Mouse (Mus musculus): ENCODE measurements around the gene Clstn1.
A peak's percentile ranks its signal among the peaks of the same experiment; 100 is the strongest.
"Not testable (repeated sequence)": the region's sequence is repeated elsewhere in the genome, so short reads cannot be mapped to it uniquely, and the experiment has no call there.

The Clstn1 gene

GRCm38 (mm10) chr4:149602236-149602635 is 16.0 kb downstream of the Clstn1 start:
- no peak for DNase-seq

GRCm38 (mm10) chr4:149603860-149604259 is 17.6 kb downstream of the Clstn1 start:
- no peak for DNase-seq

GRCm38 (mm10) chr4:149604518-149604917 is 18.2 kb downstream of the Clstn1 start:
- DNase-seq = no peak

- no peak for DNase-seq
These were observed 19.8 kb downstream of the Clstn1 start for GRCm38 (mm10) chr4:149606056-149606455.

- no peak for DNase-seq
These were observed 20.6 kb downstream of the Clstn1 start for GRCm38 (mm10) chr4:149606766-149607358.

GRCm38 (mm10) chr4:149607591-149608308 is 21.5 kb downstream of the Clstn1 start:
- no peak for DNase-seq

- no peak for DNase-seq
These were observed 22.0 kb downstream of the Clstn1 start for GRCm38 (mm10) chr4:149608309-149608638.

GRCm38 (mm10) chr4:149609256-149610025 is 23.2 kb downstream of the Clstn1 start:
- DNase-seq = no peak

- DNase-seq = peak; percentile 58
These were observed 25.2 kb downstream of the Clstn1 start for GRCm38 (mm10) chr4:149611376-149612044.

GRCm38 (mm10) chr4:149613497-149613896 is 27.2 kb downstream of the Clstn1 start:
- not testable (repeated sequence) for DNase-seq

- no peak for DNase-seq
These were observed 28.6 kb downstream of the Clstn1 start for GRCm38 (mm10) chr4:149614869-149615268.

GRCm38 (mm10) chr4:149616999-149617398 is 30.7 kb downstream of the Clstn1 start:
- not testable (repeated sequence) for DNase-seq

GRCm38 (mm10) chr4:149619988-149620387 is 33.7 kb downstream of the Clstn1 start:
- DNase-seq = no peak

GRCm38 (mm10) chr4:149621286-149621685 is 35.0 kb downstream of the Clstn1 start:
- DNase-seq = no peak

- no peak for DNase-seq
These were observed 37.4 kb downstream of the Clstn1 start for GRCm38 (mm10) chr4:149623711-149624110.

GRCm38 (mm10) chr4:149626809-149627208 is 40.5 kb downstream of the Clstn1 start:
- no peak for DNase-seq

- peak; percentile 52 for DNase-seq
These were observed 42.1 kb downstream of the Clstn1 start for GRCm38 (mm10) chr4:149628372-149628771.

GRCm38 (mm10) chr4:149628810-149629209 is 42.5 kb downstream of the Clstn1 start:
- DNase-seq = no peak

GRCm38 (mm10) chr4:149632670-149633307 is 46.5 kb downstream of the Clstn1 start:
- DNase-seq = no peak

GRCm38 (mm10) chr4:149634157-149634556 is 47.9 kb downstream of the Clstn1 start:
- DNase-seq = no peak

GRCm38 (mm10) chr4:149634966-149635365 is 48.7 kb downstream of the Clstn1 start:
- DNase-seq = no peak

- DNase-seq = no peak
These were observed 49.7 kb downstream of the Clstn1 start for GRCm38 (mm10) chr4:149635915-149636415.

GRCm38 (mm10) chr4:149637942-149638341 is 51.7 kb downstream of the Clstn1 start:
- DNase-seq = no peak
